Mouse (Mus musculus): Measurements from ENCODE around the gene Asap3.

Gene Asap3

DNA sequence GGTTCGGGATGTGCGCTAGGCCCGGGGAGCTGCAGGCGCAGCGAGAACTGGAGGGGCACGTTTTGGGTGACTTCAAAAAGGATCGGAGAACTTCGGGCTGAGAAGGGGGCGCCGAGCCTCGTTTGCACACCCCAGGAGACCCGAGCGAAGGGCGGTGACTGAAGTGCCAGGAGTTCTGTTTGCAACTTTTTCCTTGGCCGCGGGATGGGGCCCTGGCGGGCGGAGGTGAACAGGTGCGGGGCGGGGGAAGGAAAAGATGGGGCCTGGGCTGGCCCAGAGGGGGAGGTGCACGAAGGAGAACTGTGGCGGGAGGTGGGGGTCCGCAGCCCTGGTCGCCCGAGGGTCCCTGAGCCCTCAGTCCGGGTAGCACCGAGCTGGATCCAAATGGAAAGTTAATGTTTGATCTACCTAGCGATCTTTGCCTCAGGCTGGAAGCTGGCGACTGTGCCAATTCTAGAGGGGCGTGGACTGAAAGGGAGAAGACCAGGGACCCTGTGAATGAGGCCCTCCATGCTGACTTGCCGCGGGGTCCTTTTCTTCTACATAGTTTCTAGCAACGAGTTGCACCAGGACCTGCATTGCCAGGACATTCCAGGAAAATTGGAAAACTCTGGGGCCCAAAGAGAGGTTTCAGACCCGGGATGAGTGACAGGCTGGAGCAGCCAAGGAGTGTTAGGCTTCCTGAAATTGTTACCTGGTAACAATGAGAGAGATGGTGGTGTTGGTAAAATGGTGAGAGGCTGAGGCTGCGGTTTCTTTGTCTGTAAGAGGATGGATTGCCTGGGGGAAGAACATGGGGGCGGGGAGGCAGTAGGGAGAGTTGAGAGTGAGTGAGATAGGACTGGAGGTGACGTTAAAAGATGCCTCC is 42.5 kb downstream of the Asap3 start:
- TF ChIP-seq GATA4 (IDR thresholded peaks at IDR 0.05; ENCODE audit: insufficient replicate concordance, low read length): no peak

DNA sequence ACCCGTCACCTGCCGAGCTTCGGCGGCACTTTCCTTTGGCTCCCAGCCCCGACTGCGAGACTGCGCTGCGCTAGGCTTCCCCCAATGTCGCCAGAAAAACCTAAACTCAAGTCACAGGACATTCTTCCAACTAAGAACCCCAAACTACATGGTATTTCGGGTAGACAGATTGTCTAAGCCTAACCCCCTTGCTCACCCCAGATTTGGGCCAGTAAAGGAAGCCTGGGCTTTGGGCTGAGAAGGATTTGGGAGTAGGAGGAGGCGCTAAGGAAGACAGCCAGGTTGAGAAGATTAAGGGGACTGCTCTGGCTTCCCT is 43.1 kb downstream of the Asap3 start:
- TF ChIP-seq GATA4 (IDR thresholded peaks at IDR 0.05; ENCODE audit: insufficient replicate concordance, low read length): no peak

- TF ChIP-seq GATA4 (IDR thresholded peaks at IDR 0.05; ENCODE audit: insufficient replicate concordance, low read length): no peak
Measured at GRCm38 (mm10) chr4:136249780-136250179, 43.6 kb downstream of the Asap3 start.

DNA sequence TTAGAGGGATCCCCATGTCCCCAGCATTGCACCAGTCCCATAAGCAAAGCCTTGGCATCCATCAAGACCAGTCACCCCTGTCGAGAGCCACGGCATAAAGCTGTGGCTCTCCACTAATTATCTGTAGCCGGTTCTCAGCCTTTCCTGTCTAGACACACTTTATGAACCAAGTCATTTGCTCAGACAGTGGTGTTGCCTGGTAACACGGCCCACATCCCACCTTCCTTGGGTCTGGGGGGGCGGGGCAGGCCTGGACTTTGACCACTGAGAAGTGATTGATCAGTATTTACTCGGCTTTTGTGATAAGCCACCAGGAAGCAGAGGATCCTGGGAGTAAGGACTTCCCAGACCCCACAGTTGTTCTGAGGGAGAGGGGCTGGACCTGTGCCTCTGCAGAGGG is 49.8 kb downstream of the Asap3 start:
- no peak for TF ChIP-seq GATA4 (IDR thresholded peaks at IDR 0.05; ENCODE audit: insufficient replicate concordance, low read length)

- no peak for TF ChIP-seq GATA4 (IDR thresholded peaks at IDR 0.05; ENCODE audit: insufficient replicate concordance, low read length)
Measured at GRCm38 (mm10) chr4:136256696-136257095, 50.5 kb downstream of the Asap3 start.

GRCm38 (mm10) chr4:136259916-136260315 is 53.8 kb downstream of the Asap3 start:
- no peak for TF ChIP-seq GATA4 (IDR thresholded peaks at IDR 0.05; ENCODE audit: insufficient replicate concordance, low read length)

GRCm38 (mm10) chr4:136260491-136261180 is 54.5 kb downstream of the Asap3 start:
- no peak for TF ChIP-seq GATA4 (IDR thresholded peaks at IDR 0.05; ENCODE audit: insufficient replicate concordance, low read length)

DNA sequence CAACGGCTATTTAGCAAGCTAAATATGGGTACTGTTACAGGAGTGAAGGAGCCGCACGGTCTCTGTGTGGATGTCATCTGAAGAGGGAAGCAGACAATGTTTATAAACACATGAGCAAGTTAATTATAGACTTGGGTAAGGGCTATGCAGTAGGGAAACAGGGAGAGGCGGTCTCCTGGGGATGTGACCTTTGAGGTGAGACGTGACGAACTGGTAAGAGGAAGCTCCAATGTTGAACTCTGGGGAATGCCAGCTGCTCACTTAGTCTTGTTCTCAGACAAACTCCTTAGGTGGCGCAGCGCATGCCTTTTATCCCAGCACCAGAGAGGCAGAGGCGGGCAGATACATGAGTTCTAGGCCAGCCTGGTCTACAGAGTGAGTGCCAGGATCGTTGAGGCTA is 55.7 kb downstream of the Asap3 start:
- no peak for TF ChIP-seq GATA4 (IDR thresholded peaks at IDR 0.05; ENCODE audit: insufficient replicate concordance, low read length)

DNA sequence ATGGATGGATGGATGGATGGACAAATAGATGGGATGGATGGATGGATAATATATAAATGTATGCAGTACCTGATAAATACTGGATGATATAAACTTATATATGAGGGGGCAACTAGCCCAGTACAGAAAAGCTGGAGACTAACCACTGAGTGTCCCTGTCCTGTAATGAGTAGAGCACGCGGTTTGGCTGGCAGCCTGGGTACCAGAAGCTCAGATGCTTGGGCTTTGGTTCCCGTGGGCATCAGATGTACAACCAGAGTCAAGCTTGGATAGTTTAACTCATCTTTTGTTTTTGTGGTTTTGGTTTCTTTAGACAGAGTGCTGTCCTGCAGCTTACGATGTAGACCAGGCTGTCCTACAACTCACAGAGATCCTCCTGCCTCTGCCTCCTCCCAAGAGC is 57.4 kb downstream of the Asap3 start:
- TF ChIP-seq GATA4 (IDR thresholded peaks at IDR 0.05; ENCODE audit: insufficient replicate concordance, low read length): no peak

DNA sequence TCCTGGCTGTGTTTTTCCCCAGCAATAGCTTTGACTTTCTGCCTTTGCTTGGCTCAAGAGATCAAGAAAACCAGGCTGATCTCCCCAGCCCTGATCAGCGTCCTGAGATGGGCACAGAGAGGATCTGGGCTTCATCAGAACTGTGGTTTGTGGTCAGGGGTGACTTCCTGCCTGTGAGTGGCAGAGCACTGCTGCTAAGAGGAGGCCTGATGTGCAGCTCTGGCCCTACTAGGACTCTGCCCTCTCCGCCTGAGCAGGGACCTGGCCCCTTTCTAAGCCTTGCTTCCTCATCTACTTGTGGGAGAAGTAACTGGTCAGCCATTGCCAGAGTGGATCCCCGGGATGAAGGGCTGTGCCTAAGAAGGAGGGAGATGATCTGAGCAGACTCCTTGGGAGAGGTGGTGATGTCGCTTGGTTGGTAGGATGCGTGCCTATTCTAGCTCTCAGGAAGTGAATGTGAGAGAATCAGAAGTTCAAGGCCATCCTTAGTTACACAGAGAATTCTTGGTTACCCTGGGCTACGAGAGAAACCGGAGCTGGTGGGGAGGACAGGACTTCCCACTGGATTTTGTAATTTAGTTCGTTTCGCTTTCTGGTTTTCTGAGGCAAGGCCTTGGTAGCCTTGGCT is 60.7 kb downstream of the Asap3 start:
- no peak for TF ChIP-seq GATA4 (IDR thresholded peaks at IDR 0.05; ENCODE audit: insufficient replicate concordance, low read length)

- TF ChIP-seq GATA4 (IDR thresholded peaks at IDR 0.05; ENCODE audit: insufficient replicate concordance, low read length): no peak
Measured at GRCm38 (mm10) chr4:136268912-136269311, 62.7 kb downstream of the Asap3 start.

- TF ChIP-seq GATA4 (IDR thresholded peaks at IDR 0.05; ENCODE audit: insufficient replicate concordance, low read length): no peak
Measured at GRCm38 (mm10) chr4:136270648-136271047, 64.5 kb downstream of the Asap3 start.

- TF ChIP-seq GATA4 (IDR thresholded peaks at IDR 0.05; ENCODE audit: insufficient replicate concordance, low read length): no peak
Measured at GRCm38 (mm10) chr4:136281097-136281496, 74.9 kb downstream of the Asap3 start.

DNA sequence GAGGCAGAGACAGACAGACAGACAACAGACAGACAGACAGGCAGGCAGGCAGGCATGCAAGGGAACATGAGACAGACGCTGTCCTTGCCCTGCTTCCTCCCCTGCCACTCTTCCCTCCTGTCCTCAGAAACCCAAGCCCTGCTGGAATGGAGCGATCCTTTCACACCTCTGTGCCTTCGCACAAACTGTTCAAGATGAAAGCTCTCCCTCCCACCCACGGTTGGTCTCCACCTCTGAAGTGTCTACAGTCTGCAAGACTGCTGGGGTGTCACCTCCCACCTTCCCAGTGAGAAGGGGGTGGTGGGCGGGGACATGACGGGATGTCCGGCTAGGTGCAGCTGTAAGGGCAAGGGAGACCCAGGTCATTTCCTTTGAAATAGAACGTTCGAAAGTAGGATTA is 75.4 kb downstream of the Asap3 start:
- no peak for TF ChIP-seq GATA4 (IDR thresholded peaks at IDR 0.05; ENCODE audit: insufficient replicate concordance, low read length)

DNA sequence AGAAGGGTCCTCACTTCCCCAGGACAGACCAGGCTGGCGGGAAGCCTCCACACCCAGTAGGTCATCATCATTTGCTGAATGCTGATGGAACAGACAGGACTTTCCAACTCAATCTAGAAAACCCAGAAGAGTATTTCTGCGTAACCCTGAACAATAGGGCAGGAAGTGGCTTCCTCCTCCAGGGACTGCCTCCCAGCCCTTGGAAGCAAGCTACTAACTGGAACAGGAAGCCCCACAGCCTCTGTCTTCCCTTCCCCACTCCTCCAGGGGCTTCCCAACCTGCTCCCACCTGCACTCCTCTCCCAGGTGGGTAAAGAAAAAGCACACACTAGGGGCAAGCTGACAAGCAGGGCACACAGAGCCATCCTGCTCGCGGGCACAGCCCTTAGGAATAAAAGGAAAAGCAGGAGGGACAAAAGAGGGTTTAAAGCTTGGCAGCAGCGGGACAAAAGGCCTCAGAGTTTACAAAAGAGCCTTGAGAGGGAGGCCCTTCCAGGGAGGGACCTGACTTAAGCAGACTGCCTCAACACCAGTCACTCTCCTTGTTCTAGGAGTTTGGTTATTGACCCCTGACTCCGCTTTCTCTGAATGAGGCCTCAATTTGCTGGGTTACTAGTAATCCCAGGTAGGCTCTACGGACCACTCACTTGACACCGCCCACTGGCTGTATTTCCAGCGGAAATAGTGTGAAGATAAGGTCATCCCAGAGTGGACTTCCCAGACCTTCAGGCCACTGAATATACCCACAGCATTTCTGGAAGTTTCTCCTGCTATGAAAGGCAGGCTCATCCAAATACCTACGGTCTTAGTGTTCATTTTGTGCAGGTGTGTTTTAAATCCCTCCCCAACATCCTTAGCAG is 76.7 kb downstream of the Asap3 start:
- no peak for TF ChIP-seq GATA4 (IDR thresholded peaks at IDR 0.05; ENCODE audit: insufficient replicate concordance, low read length)
